Mouse (Mus musculus) intestine, postnatal 0 days (tissue): ENCODE data around the gene R3hdm1. TPM values are rescaled to one million over a fixed set of nuclear protein-coding genes. Genes with fewer than 3 reads are reported as not detected.

Experiments used
- ATAC-seq: fragments of 200-750 bp; cut with Nextera tagmentation; 2 replicates; pipeline ENCODE4 v1.8.0; 2017; ENCODE audit warnings: mild to moderate bottlenecking, moderate TSS enrichment, moderate library complexity
- H3K27ac ChIP-seq: fragments of 300-500 bp; sonication (generic); 2 replicates; pipeline ENCODE4 v1.5.1; 2014; ENCODE audit warnings: mild to moderate bottlenecking, low read depth, low read length, moderate library complexity
- H3K27me3 ChIP-seq: fragments of 300-500 bp; sonication (generic); replicated peaks from 2 replicates; pipeline ENCODE4 v1.6.1; 2014; ENCODE audit warnings: low read length, mixed read lengths; ENCODE audit not compliant: control insufficient read depth, insufficient read depth
- H3K36me3 ChIP-seq: fragments of 300-500 bp; sonication (generic); 2 replicates; pipeline ENCODE4 v1.6.1; 2014; ENCODE audit warnings: mild to moderate bottlenecking, moderate library complexity; ENCODE audit not compliant: control insufficient read depth, insufficient read depth
- H3K4me1 ChIP-seq: fragments of 300-500 bp; sonication (generic); replicated peaks from 2 replicates; pipeline ENCODE4 v1.6.1; 2014; ENCODE audit warnings: antibody characterized with exemption, low read length, mixed read lengths; ENCODE audit not compliant: control insufficient read depth, insufficient read depth
- H3K4me2 ChIP-seq: fragments of 300-500 bp; sonication (generic); replicated peaks from 2 replicates; pipeline ENCODE4 v1.6.1; 2014; ENCODE audit warnings: low read depth, mild to moderate bottlenecking, moderate library complexity
- H3K4me3 ChIP-seq: fragments of 300-500 bp; sonication (generic); 2 replicates; pipeline ENCODE4 v1.5.1; 2014; ENCODE audit warnings: low read depth, low read length
- H3K9ac ChIP-seq: fragments of 300-500 bp; sonication (generic); 2 replicates; pipeline ENCODE4 v1.6.1; 2014; ENCODE audit warnings: mild to moderate bottlenecking, low read depth, low read length
- H3K9me3 ChIP-seq: fragments of 300-500 bp; sonication (generic); 2 replicates; pipeline ENCODE4 v1.6.1; 2016; ENCODE audit warnings: mixed run types; ENCODE audit not compliant: control insufficient read depth
- CTCF ChIP-seq: sonication (generic); IDR thresholded peaks from 2 replicates; pipeline ENCODE4 v1.5.1; 2016; ENCODE audit warnings: low read depth, mild to moderate bottlenecking, control low read depth, antibody characterized with exemption, moderate library complexity
- WGBS: fragments of 180-500 bp; shearing (Covaris S2); extraction: QIAGEN DNeasy Blood & Tissue Kit; methylation state at CpG from one replicate; pipeline ENCODE4 v1.1.7; 2014; 5-methylcytosine and 5-hydroxymethylcytosine counted together
- polyA plus RNA-seq: library from polyadenylated mRNA; unstranded; fragments of >200 nt; fragmentation: Nextera tagmentation; extraction: Ambion mirVana; gene quantifications from 2 replicates; pipeline ENCODE4 v1.2.1, GENCODE M21; 2015

R3hdm1 gene
- polyA plus RNA-seq, 1 experiment from 2014 or later, result 28.4 TPM

DNA sequence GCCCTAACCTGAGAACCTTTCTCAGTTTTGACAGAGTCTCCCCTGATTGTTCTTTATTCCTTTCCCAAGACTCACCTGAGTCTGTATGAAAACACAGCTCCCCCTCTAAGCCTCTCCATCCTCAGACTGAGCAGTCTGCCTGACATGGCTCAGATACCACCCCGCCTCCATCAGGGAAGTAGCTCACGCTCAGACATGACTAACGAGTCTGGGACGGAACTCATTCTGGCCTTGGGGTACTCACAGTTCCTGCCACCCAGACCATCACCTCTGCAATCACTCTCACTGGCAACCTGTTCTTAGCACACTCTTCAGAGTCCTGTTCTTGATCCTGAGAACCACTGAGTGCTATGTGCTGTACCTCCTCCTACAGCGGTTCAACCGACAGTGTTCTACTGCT is 38.4 kb upstream of the R3hdm1 start:
- Histone ChIP-seq H3K4me2 (no peak overlapping the region), H3K9ac (no peak overlapping the region), H3K4me3 (no peak overlapping the region), H3K27me3 (no peaks in the 10 kb centered on the region), H3K27ac (no peak overlapping the region), H3K4me1 (no peaks in the 10 kb centered on the region), H3K36me3 (no peaks in the 10 kb centered on the region), H3K9me3 (no peaks in the 10 kb centered on the region)
- no peak for TF ChIP-seq CTCF
- WGBS, result 91% methylated on average over 6 of the region's 6 CpGs
- no peak for ATAC-seq

DNA sequence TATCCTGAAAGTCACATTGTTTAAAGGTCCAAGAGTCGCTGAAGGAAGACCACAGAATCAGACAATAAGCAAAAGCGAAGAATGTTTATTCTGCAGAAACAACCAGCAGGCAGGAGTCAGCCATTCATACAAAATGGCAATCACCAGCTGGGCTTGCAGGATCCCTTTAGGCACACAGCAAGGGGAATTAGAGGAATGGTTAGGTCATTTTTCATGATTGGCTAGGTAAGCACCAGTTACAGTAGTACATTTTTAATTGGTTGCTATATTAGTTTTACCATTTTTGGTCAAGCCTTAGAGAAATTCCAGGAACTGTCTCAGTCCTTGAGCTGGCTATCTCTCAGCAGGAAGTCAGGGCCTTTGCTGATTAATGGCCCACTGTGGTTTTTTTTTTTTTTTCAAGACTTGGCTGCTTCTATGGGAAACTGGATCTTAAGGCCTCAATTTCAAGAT is 34.1 kb upstream of the R3hdm1 start:
- 59% methylated on average over 2 of the region's 2 CpGs for WGBS
- Histone ChIP-seq H3K9ac (no peak overlapping the region), H3K4me2 (no peak overlapping the region), H3K27me3 (no peaks in the 10 kb centered on the region), H3K27ac (no peak overlapping the region), H3K9me3 (no peaks in the 10 kb centered on the region), H3K36me3 (no peaks in the 10 kb centered on the region), H3K4me1 (no peaks in the 10 kb centered on the region), H3K4me3 (no peak overlapping the region)
- ATAC-seq, result no peak
- no peak for TF ChIP-seq CTCF

DNA sequence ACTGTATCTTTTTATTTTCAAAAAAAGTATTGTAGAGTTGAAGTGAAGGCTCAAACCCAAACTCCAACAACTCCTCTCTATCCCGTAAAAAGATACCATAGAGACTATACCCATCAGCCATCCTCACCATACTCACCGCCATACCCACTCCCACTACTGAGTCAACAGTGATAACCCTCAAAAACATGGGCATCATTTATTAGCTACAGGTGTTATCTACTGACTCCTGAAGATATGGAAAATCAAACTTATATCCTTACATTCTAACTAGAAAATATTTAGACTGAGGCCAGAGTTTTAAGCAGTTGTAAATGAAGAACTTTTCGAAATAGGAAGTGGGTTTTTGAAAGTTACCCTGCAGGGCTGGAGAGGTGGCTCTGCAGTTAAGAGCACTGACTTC is 33.1 kb upstream of the R3hdm1 start:
- 92% methylated on average over 3 of the region's 3 CpGs for WGBS

DNA sequence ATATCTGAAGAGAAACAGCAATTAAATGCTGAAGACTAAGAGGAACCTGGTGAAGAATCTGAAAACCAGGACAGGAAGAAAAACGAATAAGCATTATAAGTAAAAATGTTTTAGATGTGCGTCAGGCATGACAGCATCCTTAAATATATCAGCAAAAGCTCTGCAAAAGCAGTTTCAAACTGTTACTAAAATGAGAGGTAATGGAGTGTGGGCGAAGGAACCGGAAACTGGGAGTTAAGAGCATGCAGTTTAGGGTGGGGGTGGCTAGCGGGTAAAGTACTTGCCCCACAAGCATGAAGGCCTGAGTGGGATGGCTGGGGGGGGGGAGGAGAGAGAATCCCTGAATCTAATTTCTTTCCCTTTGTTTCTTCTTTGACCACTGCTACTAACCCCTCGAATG is 30.1 kb upstream of the R3hdm1 start:
- Histone ChIP-seq H3K36me3 (no peaks in the 10 kb centered on the region), H3K4me3 (no peak overlapping the region), H3K9ac (no peak overlapping the region), H3K4me1 (no peaks in the 10 kb centered on the region), H3K4me2 (no peak overlapping the region), H3K27me3 (no peaks in the 10 kb centered on the region), H3K27ac (no peak overlapping the region), H3K9me3 (no peaks in the 10 kb centered on the region)
- no peak for ATAC-seq
- TF ChIP-seq CTCF, result no peak
- WGBS, result 94% methylated on average over 6 of the region's 6 CpGs

More for the DNA sequence above, 33.1 kb upstream of the R3hdm1 start:
- no peak overlapping the region for H3K27ac ChIP-seq
- no peak for ATAC-seq
- no peaks in the 10 kb centered on the region for H3K4me1 ChIP-seq
- H3K4me3 ChIP-seq, result no peak overlapping the region
- no peak overlapping the region for H3K4me2 ChIP-seq
- no peaks in the 10 kb centered on the region for H3K36me3 ChIP-seq
- no peak for TF ChIP-seq CTCF
- H3K9ac ChIP-seq, result no peak overlapping the region
- no peaks in the 10 kb centered on the region for H3K27me3 ChIP-seq
- no peaks in the 10 kb centered on the region for H3K9me3 ChIP-seq

DNA sequence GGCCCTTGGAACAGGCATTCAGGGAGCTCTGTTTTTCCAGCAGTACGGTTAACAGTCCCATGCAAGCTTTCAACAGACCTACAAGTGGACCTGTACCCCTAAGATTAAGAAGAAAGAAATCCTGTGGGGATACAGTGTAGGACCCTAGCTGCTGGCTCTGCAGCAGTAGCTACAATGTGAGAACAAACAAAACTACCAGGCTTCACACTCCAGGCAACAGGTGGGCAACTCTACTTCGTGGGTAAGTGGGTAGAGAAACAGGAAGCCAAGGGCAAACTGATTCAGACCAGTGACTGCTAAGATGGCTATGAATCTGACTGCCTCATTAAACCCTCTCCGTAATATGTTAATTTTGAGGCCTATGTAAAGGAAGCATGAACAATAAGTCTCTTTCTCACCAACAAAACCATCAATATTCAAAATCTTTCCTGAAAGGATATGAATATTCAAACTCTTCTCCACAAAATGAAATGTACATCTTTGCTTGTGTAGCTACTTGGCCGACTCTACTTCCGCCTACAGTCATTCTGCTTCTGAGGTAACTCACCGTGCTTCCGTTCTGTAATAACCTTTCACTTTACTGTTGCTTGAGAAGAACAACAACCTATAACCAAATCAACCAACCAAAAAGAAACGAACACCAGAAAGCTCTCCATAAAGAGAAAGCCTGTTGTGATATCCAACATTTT is 26.2 kb upstream of the R3hdm1 start:
- no peak overlapping the region for H3K4me2 ChIP-seq
- no peak overlapping the region for H3K9ac ChIP-seq
- H3K27me3 ChIP-seq, result no peaks in the 10 kb centered on the region
- H3K9me3 ChIP-seq, result no peaks in the 10 kb centered on the region
- 89% methylated on average over 8 of the region's 8 CpGs for whole genome bisulfite sequencing
- TF ChIP-seq CTCF, result no peak
- H3K4me3 ChIP-seq, result no peak overlapping the region
- H3K36me3 ChIP-seq, result no peaks in the 10 kb centered on the region
- no peaks in the 10 kb centered on the region for H3K4me1 ChIP-seq
- no peak overlapping the region for H3K27ac ChIP-seq
- no peak for ATAC-seq

DNA sequence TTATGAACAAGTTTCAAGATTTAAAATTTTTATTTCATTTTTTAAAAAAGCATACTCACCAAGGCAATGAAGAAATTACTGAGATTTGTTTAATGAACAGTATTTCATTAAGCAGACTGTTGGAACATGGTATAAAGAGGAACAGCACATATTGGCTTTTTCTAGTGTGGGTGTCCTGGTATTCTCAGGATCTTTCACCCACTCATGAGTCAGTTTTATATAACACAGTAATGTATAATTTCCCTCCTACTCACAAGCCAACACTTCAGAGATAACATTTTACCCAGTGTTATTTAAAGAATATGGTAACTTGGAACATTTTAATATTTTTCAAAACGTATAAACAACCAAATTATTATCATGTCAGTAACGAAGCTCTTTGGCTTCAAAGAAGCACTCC is 25.3 kb upstream of the R3hdm1 start:
- H3K36me3 ChIP-seq, result no peaks in the 10 kb centered on the region
- whole genome bisulfite sequencing, result 91% methylated on average over 2 of the region's 2 CpGs

More for the DNA sequence above, 25.3 kb upstream of the R3hdm1 start:
- Histone ChIP-seq H3K4me2 (no peak overlapping the region), H3K9ac (no peak overlapping the region), H3K4me3 (no peak overlapping the region), H3K27me3 (no peaks in the 10 kb centered on the region), H3K27ac (no peak overlapping the region), H3K4me1 (no peaks in the 10 kb centered on the region), H3K9me3 (no peaks in the 10 kb centered on the region)
- ATAC-seq, result no peak
- TF ChIP-seq CTCF, result no peak
